Mouse (Mus musculus) E14TG2a.4 (cell line): ENCODE measurements at regions not wholly inside any gene's neighbourhood (a gene's known extent, or its start where the extent isn't known, plus 50 kb on each side); places are given as distances from the start of the nearest gene placed in this dataset.

Experiments used
- H3K27me3 ChIP-seq: 2 replicates; pipeline ENCODE4 v1.6.1; 2014; ENCODE audit warnings: low read length, control low read depth; ENCODE audit not compliant: insufficient read depth
- H3K36me3 ChIP-seq: 2 replicates; pipeline ENCODE4 v1.6.1; 2014; ENCODE audit warnings: low read length, control low read depth; ENCODE audit not compliant: insufficient read depth
- H3K4me1 ChIP-seq: replicated peaks from 2 replicates; pipeline ENCODE4 v1.6.1; 2014; ENCODE audit warnings: low read depth, low read length, control low read depth
- H3K4me3 ChIP-seq: replicated peaks from 2 replicates; pipeline ENCODE4 v1.5.1; 2014; ENCODE audit warnings: mild to moderate bottlenecking, low read length
- H3K9me3 ChIP-seq: 2 replicates; pipeline ENCODE4 v1.6.1; 2014; ENCODE audit warnings: low read length, control low read depth
- CTCF ChIP-seq: conservative IDR thresholded peaks from 2 replicates; pipeline ENCODE4 v1.5.1; 2014; ENCODE audit warnings: low read length
- NANOG ChIP-seq: IDR thresholded peaks from 2 replicates; pipeline ENCODE4 v1.6.1; 2014; ENCODE audit warnings: borderline replicate concordance, low read length, mixed read lengths
- POU5F1 ChIP-seq: IDR thresholded peaks from 2 replicates; pipeline ENCODE4 v1.6.1; 2014; ENCODE audit warnings: low read length, borderline replicate concordance

DNA sequence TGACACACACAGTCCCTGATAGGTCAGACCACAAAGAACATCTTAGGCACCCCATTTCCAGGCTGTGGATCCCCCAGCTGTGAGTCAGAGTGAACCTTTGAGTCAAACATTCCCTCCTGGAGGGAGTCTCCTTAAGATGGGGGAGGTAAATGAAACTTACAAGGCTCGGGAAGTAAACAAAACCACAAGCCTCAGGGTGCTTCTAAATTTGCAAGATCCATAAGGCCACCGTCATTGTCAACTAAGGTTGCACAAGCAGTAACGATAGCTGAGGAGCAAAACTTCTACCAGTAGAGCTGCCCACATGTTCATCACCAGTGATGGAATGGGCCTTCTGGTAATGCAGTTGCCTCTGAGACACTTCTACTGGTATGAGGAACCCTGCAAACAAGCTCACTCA lies 130.9 kb upstream of the Cdh5 start:
- Histone ChIP-seq H3K9me3 (no peaks in the 10 kb centered on the region), H3K4me1 (no peaks in the 10 kb centered on the region), H3K4me3 (no peak overlapping the region), H3K27me3 (no peaks in the 10 kb centered on the region), H3K36me3 (no peaks in the 10 kb centered on the region)
- TF ChIP-seq CTCF, result no peak
- TF ChIP-seq NANOG, result no peak
- no peak for TF ChIP-seq POU5F1

DNA sequence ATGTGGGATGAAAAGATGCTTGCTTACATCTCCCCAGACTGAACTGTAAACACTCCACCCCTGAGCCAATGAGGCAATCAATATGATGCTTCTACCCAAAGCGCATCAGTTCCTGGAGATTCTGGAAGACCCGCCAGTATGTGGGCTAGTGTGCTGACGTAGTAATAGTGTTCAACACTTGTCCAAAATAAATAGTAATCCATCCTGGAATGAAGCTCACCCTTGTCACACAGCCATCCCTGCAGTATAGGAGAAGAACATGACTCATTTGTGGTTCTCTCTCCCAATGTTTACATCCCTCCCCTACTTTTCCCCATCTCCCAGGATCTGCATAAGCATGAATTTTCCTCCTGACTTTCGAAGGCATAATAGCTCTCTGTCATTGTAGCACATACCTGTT lies 130.5 kb upstream of the Cdh5 start:
- H3K9me3 ChIP-seq, result no peaks in the 10 kb centered on the region
- H3K4me1 ChIP-seq, result no peaks in the 10 kb centered on the region
- no peak for TF ChIP-seq CTCF
- no peak for TF ChIP-seq NANOG
- no peak for TF ChIP-seq POU5F1
- H3K36me3 ChIP-seq, result no peaks in the 10 kb centered on the region
- H3K4me3 ChIP-seq, result no peak overlapping the region
- H3K27me3 ChIP-seq, result no peaks in the 10 kb centered on the region

DNA sequence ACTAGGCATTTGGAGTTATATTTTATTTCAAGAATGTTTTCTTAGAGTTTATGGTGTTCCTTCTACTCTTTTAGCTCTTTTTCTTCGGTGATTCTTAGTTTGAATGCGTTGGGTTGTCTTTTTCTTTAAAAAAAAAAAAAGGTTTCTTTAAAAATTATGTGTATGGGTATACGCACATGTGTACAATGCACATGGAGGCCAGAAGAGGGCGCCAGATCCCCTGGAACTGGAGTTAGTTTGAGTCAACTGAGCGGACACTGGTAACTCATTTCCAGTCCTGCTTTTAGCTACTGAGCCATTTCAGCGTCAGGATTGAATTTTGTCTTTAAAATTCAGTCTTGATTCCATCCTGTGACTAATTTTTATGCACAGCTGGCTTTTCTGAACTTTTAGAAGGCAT lies 124.9 kb upstream of the Cdh5 start:
- TF ChIP-seq NANOG (no peak), CTCF (peak; percentile 64)
- H3K9me3 ChIP-seq, result no peaks in the 10 kb centered on the region
- H3K27me3 ChIP-seq, result no peaks in the 10 kb centered on the region
- H3K4me1 ChIP-seq, result no peaks in the 10 kb centered on the region
- no peaks in the 10 kb centered on the region for H3K36me3 ChIP-seq
- no peak overlapping the region for H3K4me3 ChIP-seq

DNA sequence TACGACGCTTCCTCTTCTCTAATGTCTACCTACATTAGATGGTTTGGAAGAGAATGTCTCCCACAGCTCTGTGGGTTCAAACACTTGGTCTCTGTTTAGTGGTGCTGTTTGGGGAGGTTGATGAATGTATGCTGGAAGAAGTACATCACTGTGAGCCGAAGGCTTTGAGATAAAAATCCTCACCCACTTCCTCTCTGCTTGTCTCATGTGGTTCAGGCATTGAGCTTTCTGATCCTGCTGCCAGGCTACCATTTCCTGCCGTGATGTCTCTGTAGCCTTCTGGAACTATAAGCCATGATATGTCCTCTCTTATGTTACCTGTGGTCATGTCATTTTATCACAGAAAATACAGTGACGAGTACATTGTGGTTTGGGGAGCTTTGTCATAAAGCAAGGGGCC lies 122.5 kb upstream of the Cdh5 start:
- TF ChIP-seq POU5F1, result no peak
- Histone ChIP-seq H3K4me1 (no peaks in the 10 kb centered on the region), H3K27me3 (no peaks in the 10 kb centered on the region; the same call in 1 of the 2 replicates), H3K4me3 (no peak overlapping the region), H3K36me3 (no peaks in the 10 kb centered on the region), H3K9me3 (no peaks in the 10 kb centered on the region)

DNA sequence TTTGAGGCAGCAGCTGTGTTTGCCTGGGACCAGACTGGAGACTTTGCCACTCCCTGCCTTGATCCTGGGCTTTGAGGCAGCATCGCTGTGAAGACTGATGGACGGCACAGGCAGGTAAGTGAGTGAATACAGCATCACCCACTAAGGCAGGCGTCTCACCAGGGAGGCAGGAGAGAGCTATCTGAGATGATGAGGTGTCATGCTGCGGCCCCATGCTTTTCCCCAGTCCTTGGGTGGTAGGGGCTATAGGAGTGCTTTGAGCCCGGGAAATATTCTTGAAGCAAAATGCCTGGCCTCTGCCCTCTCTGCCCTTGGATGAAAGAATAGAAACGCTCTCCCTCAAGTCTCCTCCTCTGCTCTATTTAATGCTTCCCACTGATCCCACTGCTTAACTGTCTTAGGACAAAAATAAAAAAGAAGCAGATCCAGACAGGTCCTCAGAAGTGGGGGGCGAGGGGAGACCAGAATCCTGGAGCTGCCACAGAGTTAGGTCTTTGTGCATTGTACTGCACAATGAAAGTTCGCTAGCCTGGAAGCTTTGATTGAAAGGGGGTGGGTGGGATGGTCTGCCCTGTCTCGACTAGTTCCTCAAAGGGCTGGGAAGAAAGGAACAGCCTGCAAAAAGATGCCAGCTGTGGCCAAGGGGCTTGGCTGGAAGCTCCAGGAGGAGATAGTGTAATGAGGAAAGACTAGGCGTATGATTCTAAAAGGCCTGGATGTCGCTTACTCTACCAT lies 117.4 kb upstream of the Cdh5 start:
- no peaks in the 10 kb centered on the region for H3K4me1 ChIP-seq
- H3K36me3 ChIP-seq, result no peaks in the 10 kb centered on the region
- no peaks in the 10 kb centered on the region; the same call in 1 of the 2 replicates for H3K27me3 ChIP-seq
- H3K9me3 ChIP-seq, result no peaks in the 10 kb centered on the region; the same call in none of the 2 replicates
- H3K4me3 ChIP-seq, result no peak overlapping the region
- no peak for TF ChIP-seq POU5F1

DNA sequence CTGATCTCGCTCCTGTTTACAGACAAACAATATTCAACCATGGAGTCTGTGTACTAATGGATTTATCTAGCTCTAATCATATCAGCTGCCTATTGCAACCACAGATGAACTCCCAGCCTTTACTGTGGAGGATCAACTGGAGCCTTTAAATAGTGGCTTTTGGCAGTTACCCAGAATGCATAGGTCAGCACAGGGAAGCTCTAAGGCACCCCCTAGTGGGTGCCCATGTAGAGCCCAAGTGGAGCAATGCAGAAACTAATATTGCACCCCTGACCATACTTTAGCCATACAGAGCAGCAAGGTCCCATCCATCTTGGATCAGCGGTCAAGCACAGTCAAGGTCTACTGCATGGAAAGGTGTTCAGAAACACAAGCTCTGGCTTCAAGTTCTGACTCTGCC lies 115.8 kb upstream of the Cdh5 start:
- no peaks in the 10 kb centered on the region; the same call in none of the 2 replicates for H3K9me3 ChIP-seq
- H3K4me3 ChIP-seq, result no peak overlapping the region
- no peaks in the 10 kb centered on the region; the same call in 1 of the 2 replicates for H3K27me3 ChIP-seq
- no peaks in the 10 kb centered on the region for H3K36me3 ChIP-seq
- no peak for TF ChIP-seq CTCF
- TF ChIP-seq NANOG, result no peak
- TF ChIP-seq POU5F1, result no peak
- H3K4me1 ChIP-seq, result no peaks in the 10 kb centered on the region

DNA sequence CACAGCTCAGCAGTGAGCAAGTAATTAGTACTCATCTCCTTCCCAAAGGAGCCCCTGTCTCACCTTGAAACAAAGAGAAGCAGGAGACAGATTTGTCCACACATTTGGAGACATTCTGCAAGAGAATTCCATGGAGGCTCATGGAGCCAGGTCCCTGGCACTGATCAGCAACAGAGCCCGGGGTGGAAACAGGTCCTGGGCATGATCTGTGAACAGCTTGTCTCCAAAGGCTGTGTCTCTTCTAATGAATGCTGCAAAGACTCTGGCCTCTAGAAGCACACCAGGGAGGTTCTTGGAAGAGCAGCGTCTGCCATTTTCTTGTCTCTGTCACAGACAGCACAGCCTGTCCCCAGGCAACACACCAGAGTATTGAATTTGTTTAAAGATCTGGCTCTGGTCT lies 107.5 kb upstream of the Cdh5 start:
- H3K27me3 ChIP-seq, result no peaks in the 10 kb centered on the region
- H3K4me1 ChIP-seq, result no peaks in the 10 kb centered on the region
- no peak for TF ChIP-seq NANOG
- no peak for TF ChIP-seq POU5F1
- TF ChIP-seq CTCF, result no peak
- no peaks in the 10 kb centered on the region for H3K36me3 ChIP-seq
- H3K9me3 ChIP-seq, result no peaks in the 10 kb centered on the region
- H3K4me3 ChIP-seq, result no peak overlapping the region

DNA sequence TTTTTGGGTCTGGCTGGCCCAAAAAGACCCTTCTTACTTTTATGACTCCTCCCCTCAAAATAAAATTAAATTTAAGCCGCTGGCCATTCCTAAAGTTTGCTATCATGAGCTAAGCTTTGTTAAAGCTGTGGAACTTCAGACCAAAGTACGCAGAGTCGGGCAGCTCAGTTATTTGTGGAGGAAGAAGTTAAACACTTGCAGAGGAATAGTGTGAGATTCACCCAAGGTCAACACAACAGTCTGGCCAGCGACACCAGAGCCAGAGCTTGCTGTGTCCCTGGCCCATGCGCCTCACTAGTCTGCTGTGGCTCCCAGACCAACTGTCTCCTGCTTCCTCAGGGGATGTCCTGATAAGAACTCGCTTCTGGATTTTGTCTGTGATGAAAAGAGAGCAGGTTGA lies 103.3 kb upstream of the Cdh5 start:
- no peak overlapping the region for H3K4me3 ChIP-seq
- H3K9me3 ChIP-seq, result no peaks in the 10 kb centered on the region
- H3K36me3 ChIP-seq, result no peaks in the 10 kb centered on the region
- H3K27me3 ChIP-seq, result no peaks in the 10 kb centered on the region; the same call in 1 of the 2 replicates
- no peak for TF ChIP-seq NANOG
- no peak for TF ChIP-seq POU5F1
- TF ChIP-seq CTCF, result no peak
- no peaks in the 10 kb centered on the region for H3K4me1 ChIP-seq

DNA sequence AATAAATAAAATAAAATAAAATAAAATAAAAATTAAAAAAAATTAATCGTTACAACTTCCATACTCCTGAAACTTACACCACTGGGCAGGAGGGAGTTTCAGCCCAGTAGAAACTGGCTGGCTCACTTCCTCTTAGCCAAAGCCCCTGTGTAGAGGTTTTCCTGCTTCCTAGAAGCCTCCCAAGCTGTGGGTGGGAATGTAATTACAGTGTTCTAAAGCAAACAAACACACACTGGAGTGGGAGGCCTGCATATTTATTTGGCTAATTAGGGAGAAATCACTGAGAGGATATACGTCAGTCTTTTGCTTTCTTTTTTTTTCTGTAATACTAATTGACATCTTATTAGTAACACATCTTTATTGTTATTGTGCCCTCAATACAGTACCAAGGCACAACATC lies 94.2 kb upstream of the Cdh5 start:
- no peaks in the 10 kb centered on the region for H3K4me1 ChIP-seq
- H3K9me3 ChIP-seq, result no peaks in the 10 kb centered on the region
- H3K36me3 ChIP-seq, result no peaks in the 10 kb centered on the region
- H3K4me3 ChIP-seq, result no peak overlapping the region
- no peak for TF ChIP-seq NANOG
- no peaks in the 10 kb centered on the region; the same call in 1 of the 2 replicates for H3K27me3 ChIP-seq
